Mouse (Mus musculus): Measurements from ENCODE around the gene Gm17657. TPM values are rescaled to one million over a fixed set of nuclear protein-coding genes. Genes with fewer than 3 reads are reported as not detected.

Gm17657 gene
- polyA plus RNA-seq, 1 experiment from 2014 or later = not detected

GRCm38 (mm10) chr17:29554176-29554575 is 4.7 kb upstream of the Gm17657 start:
- H3K27ac ChIP-seq (ENCODE audit: low read length) = no peak overlapping the region
- H3K4me2 ChIP-seq (replicated peaks; ENCODE audit: low read depth, low read length) = no peak overlapping the region
- H3K4me3 ChIP-seq (ENCODE audit: low read depth, low read length) = no peak overlapping the region
- peaks cover 21% of the 10 kb centered on the region for H3K4me1 ChIP-seq (ENCODE audit: control insufficient read depth, insufficient read depth, low read length)
- ATAC-seq (ENCODE audit: insufficient number of reproducible peaks, insufficient read depth, low FRiP score, low read depth) = no peak
- H3K9ac ChIP-seq (replicated peaks; ENCODE audit: low read depth, low read length) = no peak overlapping the region
- H3K9me3 ChIP-seq (ENCODE audit: control insufficient read depth, low read depth, low read length) = no peaks in the 10 kb centered on the region
- no peaks in the 10 kb centered on the region for H3K36me3 ChIP-seq (ENCODE audit: control insufficient read depth, insufficient read depth, low read length)
- no peaks in the 10 kb centered on the region for H3K27me3 ChIP-seq (ENCODE audit: control insufficient read depth, insufficient read depth, low read length)

DNA sequence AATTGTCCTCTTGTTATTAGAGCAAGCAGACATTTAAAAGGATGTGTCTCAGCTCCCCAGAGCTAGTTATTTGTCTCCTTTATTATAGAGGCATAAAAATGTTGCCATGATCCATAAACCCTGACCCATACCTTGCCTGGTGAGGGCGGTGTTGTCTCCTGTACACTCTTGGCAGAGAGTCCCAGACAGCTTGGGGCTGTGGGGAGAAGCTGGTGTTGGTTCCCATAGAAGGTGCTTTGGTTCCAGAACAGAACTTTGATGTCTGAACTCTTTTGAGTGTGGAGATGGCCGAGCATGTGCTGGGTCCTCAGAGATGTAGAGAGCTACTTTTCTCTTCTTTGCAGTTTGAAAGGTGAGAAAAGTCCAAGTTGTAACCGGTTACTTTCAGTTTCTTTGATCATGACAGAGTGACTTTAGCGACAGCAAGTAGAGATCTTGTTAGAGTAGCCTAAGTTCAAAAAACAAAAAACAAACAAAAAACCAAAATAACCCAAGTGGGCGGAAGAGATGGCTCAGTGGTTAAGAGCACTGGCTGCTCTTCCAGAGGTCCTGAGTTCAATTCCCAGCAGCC is 2.8 kb upstream of the Gm17657 start, which contains the start of gene Tmem217:
TSS of gene Tmem217 (minus strand) at position 224 of the 571 bp plus-strand sequence.
- peak within 1 kb of the TSS; percentile 91; the same call in 1 of the 2 replicates for H3K4me2 ChIP-seq (replicated peaks; ENCODE audit: low read depth, low read length)
- no peaks in the 10 kb centered on the region for H3K27me3 ChIP-seq (ENCODE audit: control insufficient read depth, insufficient read depth, low read length)
- no peak for ATAC-seq (ENCODE audit: insufficient number of reproducible peaks, insufficient read depth, low FRiP score, low read depth)
- no peak within 1 kb of the TSS for H3K4me3 ChIP-seq (ENCODE audit: low read depth, low read length)
- H3K4me1 ChIP-seq (ENCODE audit: control insufficient read depth, insufficient read depth, low read length) = peaks cover 17% of the 10 kb centered on the region
- no peak within 1 kb of the TSS for H3K27ac ChIP-seq (ENCODE audit: low read length)
- no peak within 1 kb of the TSS for H3K9ac ChIP-seq (replicated peaks; ENCODE audit: low read depth, low read length)
- WGBS = 91% methylated on average over 5 of the region's 5 CpGs
- H3K36me3 ChIP-seq (ENCODE audit: control insufficient read depth, insufficient read depth, low read length) = no peaks in the 10 kb centered on the region
- no peaks in the 10 kb centered on the region for H3K9me3 ChIP-seq (ENCODE audit: control insufficient read depth, low read depth, low read length)

- Histone ChIP-seq H3K4me2 (replicated peaks; ENCODE audit: low read depth, low read length) (peak overlapping the region; percentile 91), H3K4me1 (ENCODE audit: control insufficient read depth, insufficient read depth, low read length) (peaks cover 9% of the 10 kb centered on the region; the same call in 1 of the 2 replicates), H3K36me3 (ENCODE audit: control insufficient read depth, insufficient read depth, low read length) (no peaks in the 10 kb centered on the region), H3K4me3 (ENCODE audit: low read depth, low read length) (no peak overlapping the region; the same call in 1 of the 2 replicates), H3K9me3 (ENCODE audit: control insufficient read depth, low read depth, low read length) (no peaks in the 10 kb centered on the region), H3K27me3 (ENCODE audit: control insufficient read depth, insufficient read depth, low read length) (no peaks in the 10 kb centered on the region), H3K27ac (ENCODE audit: low read length) (no peak overlapping the region), H3K9ac (replicated peaks; ENCODE audit: low read depth, low read length) (no peak overlapping the region)
- ATAC-seq (ENCODE audit: insufficient number of reproducible peaks, insufficient read depth, low FRiP score, low read depth) = no peak
- WGBS = 46% methylated on average over 6 of the region's 6 CpGs
Measured at GRCm38 (mm10) chr17:29551019-29551418, 1.6 kb upstream of the Gm17657 start.

GRCm38 (mm10) chr17:29548994-29549393 is 444 bp downstream of the Gm17657 start:
- H3K27ac ChIP-seq (ENCODE audit: low read length) = no peak overlapping the region
- peak overlapping the region; percentile 97; the same call in 1 of the 2 replicates for H3K4me3 ChIP-seq (ENCODE audit: low read depth, low read length)
- no peaks in the 10 kb centered on the region for H3K9me3 ChIP-seq (ENCODE audit: control insufficient read depth, low read depth, low read length)
- peaks cover 9% of the 10 kb centered on the region; the same call in 1 of the 2 replicates for H3K4me1 ChIP-seq (ENCODE audit: control insufficient read depth, insufficient read depth, low read length)
- no peak overlapping the region for H3K9ac ChIP-seq (replicated peaks; ENCODE audit: low read depth, low read length)
- peak overlapping the region; percentile 91 for H3K4me2 ChIP-seq (replicated peaks; ENCODE audit: low read depth, low read length)
- H3K36me3 ChIP-seq (ENCODE audit: control insufficient read depth, insufficient read depth, low read length) = no peaks in the 10 kb centered on the region
- WGBS = 52% methylated on average over 8 of the region's 8 CpGs
- no peaks in the 10 kb centered on the region for H3K27me3 ChIP-seq (ENCODE audit: control insufficient read depth, insufficient read depth, low read length)
- ATAC-seq (ENCODE audit: insufficient number of reproducible peaks, insufficient read depth, low FRiP score, low read depth) = no peak

DNA sequence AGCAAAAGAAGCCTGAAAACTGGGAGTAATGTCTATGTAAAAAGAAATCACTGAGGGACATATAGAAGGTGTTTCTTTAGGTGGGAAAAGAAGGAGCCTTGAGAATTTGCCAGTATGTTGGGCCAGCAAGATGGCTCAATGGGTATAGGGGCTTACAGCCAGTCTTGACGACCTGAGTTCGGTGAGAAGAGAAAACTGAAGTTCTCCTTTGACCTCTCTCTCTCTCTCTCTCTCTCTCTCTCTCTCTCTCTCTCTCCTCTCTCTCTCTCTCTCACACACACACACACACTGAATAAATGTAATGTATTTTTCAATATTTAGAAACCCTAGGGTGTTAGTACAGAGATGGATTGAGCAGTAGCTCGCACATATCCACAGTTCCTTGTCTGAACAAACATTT is 944 bp downstream of the Gm17657 start:
- Histone ChIP-seq H3K36me3 (ENCODE audit: control insufficient read depth, insufficient read depth, low read length) (no peaks in the 10 kb centered on the region), H3K9me3 (ENCODE audit: control insufficient read depth, low read depth, low read length) (no peaks in the 10 kb centered on the region), H3K4me1 (ENCODE audit: control insufficient read depth, insufficient read depth, low read length) (peaks cover 9% of the 10 kb centered on the region; the same call in 1 of the 2 replicates), H3K4me2 (replicated peaks; ENCODE audit: low read depth, low read length) (no peak overlapping the region), H3K9ac (replicated peaks; ENCODE audit: low read depth, low read length) (no peak overlapping the region), H3K27me3 (ENCODE audit: control insufficient read depth, insufficient read depth, low read length) (no peaks in the 10 kb centered on the region), H3K4me3 (ENCODE audit: low read depth, low read length) (no peak overlapping the region), H3K27ac (ENCODE audit: low read length) (no peak overlapping the region)
- 60% methylated on average over 3 of the region's 3 CpGs for WGBS
- no peak for ATAC-seq (ENCODE audit: insufficient number of reproducible peaks, insufficient read depth, low FRiP score, low read depth)

- 92% methylated on average over 5 of the region's 5 CpGs for WGBS
- Histone ChIP-seq H3K9ac (replicated peaks; ENCODE audit: low read depth, low read length) (no peak overlapping the region), H3K27ac (ENCODE audit: low read length) (no peak overlapping the region), H3K4me3 (ENCODE audit: low read depth, low read length) (no peak overlapping the region), H3K27me3 (ENCODE audit: control insufficient read depth, insufficient read depth, low read length) (no peaks in the 10 kb centered on the region), H3K36me3 (ENCODE audit: control insufficient read depth, insufficient read depth, low read length) (no peaks in the 10 kb centered on the region), H3K4me1 (ENCODE audit: control insufficient read depth, insufficient read depth, low read length) (peaks cover 3% of the 10 kb centered on the region; the same call in 1 of the 2 replicates), H3K4me2 (replicated peaks; ENCODE audit: low read depth, low read length) (no peak overlapping the region), H3K9me3 (ENCODE audit: control insufficient read depth, low read depth, low read length) (no peaks in the 10 kb centered on the region)
- no peak for ATAC-seq (ENCODE audit: insufficient number of reproducible peaks, insufficient read depth, low FRiP score, low read depth)
Measured at GRCm38 (mm10) chr17:29545241-29545640, 4.2 kb downstream of the Gm17657 start.

GRCm38 (mm10) chr17:29544064-29544463 is 5.4 kb downstream of the Gm17657 start:
- Histone ChIP-seq H3K4me3 (ENCODE audit: low read depth, low read length) (no peak overlapping the region), H3K27ac (ENCODE audit: low read length) (no peak overlapping the region), H3K4me2 (replicated peaks; ENCODE audit: low read depth, low read length) (no peak overlapping the region), H3K9ac (replicated peaks; ENCODE audit: low read depth, low read length) (no peak overlapping the region), H3K36me3 (ENCODE audit: control insufficient read depth, insufficient read depth, low read length) (no peaks in the 10 kb centered on the region), H3K27me3 (ENCODE audit: control insufficient read depth, insufficient read depth, low read length) (no peaks in the 10 kb centered on the region), H3K4me1 (ENCODE audit: control insufficient read depth, insufficient read depth, low read length) (no peaks in the 10 kb centered on the region), H3K9me3 (ENCODE audit: control insufficient read depth, low read depth, low read length) (no peaks in the 10 kb centered on the region)
- no peak for ATAC-seq (ENCODE audit: insufficient number of reproducible peaks, insufficient read depth, low FRiP score, low read depth)
- 73% methylated on average over 2 of the region's 2 CpGs for WGBS

GRCm38 (mm10) chr17:29542831-29543690 is 6.4 kb downstream of the Gm17657 start:
- no peak for ATAC-seq (ENCODE audit: insufficient number of reproducible peaks, insufficient read depth, low FRiP score, low read depth)
- 86% methylated on average over 19 of the region's 19 CpGs for WGBS
- Histone ChIP-seq H3K4me2 (replicated peaks; ENCODE audit: low read depth, low read length) (no peak overlapping the region), H3K4me3 (ENCODE audit: low read depth, low read length) (no peak overlapping the region), H3K36me3 (ENCODE audit: control insufficient read depth, insufficient read depth, low read length) (no peaks in the 10 kb centered on the region), H3K27ac (ENCODE audit: low read length) (no peak overlapping the region), H3K9ac (replicated peaks; ENCODE audit: low read depth, low read length) (no peak overlapping the region), H3K9me3 (ENCODE audit: control insufficient read depth, low read depth, low read length) (no peaks in the 10 kb centered on the region), H3K27me3 (ENCODE audit: control insufficient read depth, insufficient read depth, low read length) (no peaks in the 10 kb centered on the region), H3K4me1 (ENCODE audit: control insufficient read depth, insufficient read depth, low read length) (no peaks in the 10 kb centered on the region)

All from stomach, embryonic 14.5 days (tissue).